Mouse (Mus musculus) Patski (cell line): Measurements from ENCODE around the gene Slc25a26. TPM values are rescaled to one million over a fixed set of nuclear protein-coding genes. Genes with fewer than 3 reads are reported as not detected.

Source experiments
- ATAC-seq: fragments of 100-300 bp; one replicate; pipeline ENCODE4 v1.8.0; 2021
- CTCF ChIA-PET: fragments of 350-600 bp; sonication (Branson Sonifier 250); formaldehyde crosslinking; loops from one replicate; lab custom pipeline; 2022; ENCODE audit warnings: inconsistent platforms; lab: Charles Lee
- POLR2A ChIA-PET: fragments of 350-600 bp; sonication (Branson Sonifier 250); formaldehyde crosslinking; loops from one replicate; lab custom pipeline; 2022; ENCODE audit warnings: antibody characterized with exemption, inconsistent platforms; lab: Charles Lee
- DNase-seq: peaks from one replicate; pipeline ENCODE4 v3.0.0-alpha.2; 2011; ENCODE audit warnings: low read depth, low spot score
- H3K27me3 ChIP-seq: fragments of 371-371 bp; one replicate; pipeline ENCODE4 v1.5.1; 2021
- CTCF ChIP-seq: fragments of 100-300 bp; IDR thresholded peaks from one replicate; pipeline ENCODE4 v1.5.1; 2021
- in situ Hi-C: fragments of 300-500 bp; cut with MboI; formaldehyde crosslinking; loops from 3 replicates; pipeline ENCODE4 v1.11.1; 2018; ENCODE audit warnings: low pct_unique_long_range_greater_than_20kb, mixed read lengths
- polyA plus RNA-seq: library from polyadenylated mRNA; unstranded; gene quantifications from one replicate; pipeline ENCODE4 v1.2.3, GENCODE M21; 2021

Gene Slc25a26
- polyA plus RNA-seq, 1 experiment from 2014 or later = 13.2 TPM

GRCm38 (mm10) chr6:94524335-94524734 lies 24.2 kb downstream of the Slc25a26 start:
- no peak for DNase-seq
- TF ChIP-seq CTCF = peak; percentile 49

DNA sequence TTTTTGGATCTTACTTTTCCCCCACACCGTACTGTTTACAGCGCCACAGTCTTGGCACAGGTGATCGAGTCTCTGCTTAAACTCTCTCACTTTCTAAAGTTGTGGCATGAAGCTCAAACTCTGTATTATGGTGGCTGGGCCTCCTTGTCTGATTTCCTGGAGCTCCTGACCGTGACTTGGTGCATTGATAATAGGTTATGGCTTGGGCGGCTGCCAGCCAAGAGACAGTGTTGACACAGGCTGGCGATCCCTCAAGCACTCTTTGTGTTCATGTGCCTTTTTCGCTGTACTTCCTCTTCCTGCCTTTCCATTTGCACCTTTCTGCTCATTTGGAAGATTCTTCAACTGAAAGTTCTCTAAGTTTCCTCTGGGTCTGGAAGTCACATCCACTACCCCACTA lies 30.6 kb downstream of the Slc25a26 start:
- TF ChIP-seq CTCF = no peak
- ChIA-PET POLR2A (no interaction called here), CTCF (interaction anchor here (0.9 kb wide), 1 partner anchor 10 kb away, joined by 3 read pairs; no protein-coding TSS in a partner anchor)
- DNase-seq = no peak
- H3K27me3 ChIP-seq = no peaks in the 10 kb centered on the region
- in situ Hi-C loops = no loop called here
- no peak for ATAC-seq

More at GRCm38 (mm10) chr6:94524335-94524734, 24.2 kb downstream of the Slc25a26 start:
- ChIA-PET CTCF (interaction anchor here (1.0 to 1.5 kb wide), 3 partner anchors 11 to 460 kb away, joined by 3 to 6 read pairs (median 3); no protein-coding TSS in a partner anchor), POLR2A (no interaction called here)
- in situ Hi-C loops = no loop called here
- H3K27me3 ChIP-seq = no peaks in the 10 kb centered on the region
- no peak for ATAC-seq

- no peak for TF ChIP-seq CTCF
- POLR2A ChIA-PET = no interaction called here
- ATAC-seq = no peak
These were observed 32.0 kb downstream of the Slc25a26 start for GRCm38 (mm10) chr6:94532086-94532485.

GRCm38 (mm10) chr6:94536478-94536877 lies 36.3 kb downstream of the Slc25a26 start:
- in situ Hi-C loops = no loop called here
- ChIA-PET CTCF (interaction anchor here (0.8 kb wide), 1 partner anchor 431 kb away, joined by 3 read pairs; no protein-coding TSS in a partner anchor), POLR2A (no interaction called here)
- no peaks in the 10 kb centered on the region for H3K27me3 ChIP-seq
- ATAC-seq (no peak), DNase-seq (no peak)
- TF ChIP-seq CTCF = no peak

More at GRCm38 (mm10) chr6:94532086-94532485, 32.0 kb downstream of the Slc25a26 start:
- in situ Hi-C loops = no loop called here
- CTCF ChIA-PET = interaction anchor here (1.1 kb wide), 1 partner anchor 32 kb away, joined by 3 read pairs; the partner anchor contains the start of gene Slc25a26
- no peaks in the 10 kb centered on the region for H3K27me3 ChIP-seq
- DNase-seq = no peak

- DNase-seq (no peak), ATAC-seq (no peak)
- TF ChIP-seq CTCF = no peak
- CTCF ChIA-PET = interaction anchor here (0.9 to 2.2 kb wide), 2 partner anchors 429 to 437 kb away, joined by 3 to 6 read pairs; no protein-coding TSS in a partner anchor
- in situ Hi-C loops = no loop called here
- H3K27me3 ChIP-seq = no peaks in the 10 kb centered on the region
- POLR2A ChIA-PET = no interaction called here
These were observed 37.5 kb downstream of the Slc25a26 start for GRCm38 (mm10) chr6:94537652-94538051.

- no peak for ATAC-seq
- TF ChIP-seq CTCF = no peak
These were observed 40.0 kb downstream of the Slc25a26 start for GRCm38 (mm10) chr6:94540090-94540489.

DNA sequence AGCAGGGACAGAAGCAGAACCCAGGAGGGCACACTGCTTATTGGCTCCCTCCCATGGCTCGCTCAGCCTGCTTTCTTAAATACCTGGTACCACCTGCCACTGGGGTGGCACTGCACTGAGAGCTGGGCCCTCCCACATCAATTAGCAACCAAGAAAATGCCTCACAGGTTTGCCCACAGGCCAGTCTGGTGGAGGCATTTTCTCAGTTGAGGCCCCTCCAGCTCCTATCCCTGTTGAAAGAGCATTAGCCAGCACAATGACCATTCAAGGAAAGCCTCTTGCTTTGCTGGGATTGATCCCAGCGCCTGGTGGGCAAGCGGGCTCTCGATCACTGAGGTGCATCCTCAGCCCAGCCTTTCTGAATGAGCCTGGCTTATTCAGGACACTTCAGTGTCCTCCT lies 40.5 kb downstream of the Slc25a26 start:
- ChIA-PET CTCF (no interaction called here), POLR2A (no interaction called here)
- in situ Hi-C loops = loop anchor here (5.0 kb wide), 1 partner anchor 162 kb away; the partner anchor contains the start of gene Lrig1
- no peak for TF ChIP-seq CTCF
- DNase-seq = no peak
- no peaks in the 10 kb centered on the region for H3K27me3 ChIP-seq
- ATAC-seq = no peak

More at GRCm38 (mm10) chr6:94540090-94540489, 40.0 kb downstream of the Slc25a26 start:
- ChIA-PET CTCF (no interaction called here), POLR2A (no interaction called here)
- no peaks in the 10 kb centered on the region for H3K27me3 ChIP-seq
- in situ Hi-C loops = loop anchor here (5.0 kb wide), 1 partner anchor 162 kb away; the partner anchor contains the start of gene Lrig1
- DNase-seq = no peak

DNA sequence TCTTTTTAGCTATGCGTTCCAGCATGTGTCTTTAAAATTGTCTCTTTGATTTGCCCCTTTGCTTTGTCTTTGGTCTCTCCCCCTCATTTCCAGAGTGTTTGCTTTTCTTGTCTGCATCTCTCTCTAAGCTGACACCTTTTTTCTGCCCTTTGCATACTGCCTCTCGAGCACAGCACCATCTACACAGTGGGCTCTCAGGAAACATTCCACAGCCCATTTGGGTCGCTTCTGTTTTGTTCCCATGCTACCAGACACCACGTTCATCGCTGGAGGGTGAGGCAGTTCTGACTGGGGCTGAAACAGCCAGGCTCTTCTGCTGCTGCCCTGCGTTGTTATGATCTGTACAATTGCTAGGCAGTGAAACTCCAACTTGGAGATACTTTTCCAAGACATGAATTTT lies 41.0 kb downstream of the Slc25a26 start:
- in situ Hi-C loops = loop anchor here (5.0 kb wide), 1 partner anchor 161 kb away; the partner anchor contains the start of gene Lrig1
- no peaks in the 10 kb centered on the region for H3K27me3 ChIP-seq
- CTCF ChIA-PET = interaction anchor here (1.0 to 1.6 kb wide), 2 partner anchors 25 to 426 kb away, joined by 3 read pairs; no protein-coding TSS in a partner anchor
- DNase-seq = no peak
- TF ChIP-seq CTCF = no peak
- ATAC-seq = no peak
- POLR2A ChIA-PET = no interaction called here

DNA sequence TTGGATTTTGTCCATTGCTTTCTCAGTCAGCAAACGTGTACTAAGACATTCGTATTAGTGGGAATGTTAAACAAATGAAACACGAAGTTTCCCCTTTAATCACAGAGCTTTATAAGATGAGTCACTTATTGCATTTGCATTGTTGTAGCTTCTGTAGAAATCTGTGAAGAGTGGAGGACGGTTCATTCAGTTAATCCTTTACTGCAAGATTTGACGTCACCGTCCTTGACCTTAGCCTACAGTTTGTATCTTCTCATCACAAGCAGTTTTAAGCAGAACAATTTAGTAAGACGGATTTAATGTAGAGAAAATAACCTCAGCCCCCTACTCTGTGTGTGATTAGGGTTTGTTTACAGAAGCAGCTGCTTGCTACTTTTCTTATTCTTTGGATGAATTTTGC lies 41.7 kb downstream of the Slc25a26 start:
- no peak for DNase-seq
- ChIA-PET POLR2A (no interaction called here), CTCF (interaction anchor here (1.0 to 1.6 kb wide), 2 partner anchors 24 to 425 kb away, joined by 3 read pairs; no protein-coding TSS in a partner anchor)
- ATAC-seq = no peak
- H3K27me3 ChIP-seq = no peaks in the 10 kb centered on the region
- no peak for TF ChIP-seq CTCF
- in situ Hi-C loops = loop anchor here (5.0 kb wide), 1 partner anchor 160 kb away; the partner anchor contains the start of gene Lrig1

GRCm38 (mm10) chr6:94543902-94544840 lies 44.0 kb downstream of the Slc25a26 start:
- TF ChIP-seq CTCF = peak; percentile 80
- ChIA-PET POLR2A (no interaction called here), CTCF (interaction anchor here (0.7 to 1.8 kb wide), 12 partner anchors 9 to 444 kb away, joined by 3 to 7 read pairs (median 4); no protein-coding TSS in a partner anchor)
- in situ Hi-C loops = loop anchor here (5.0 kb wide), 1 partner anchor 158 kb away; the partner anchor contains the start of gene Lrig1
- ATAC-seq = peak; percentile 69
- no peak for DNase-seq
- no peaks in the 10 kb centered on the region for H3K27me3 ChIP-seq
